Mouse (Mus musculus) CH12.LX (cell line): ENCODE results near the gene Lrrc4. TPM values are rescaled to one million over a fixed set of nuclear protein-coding genes. Genes with fewer than 3 reads are reported as not detected.

ENCODE experiments used
- DNase-seq: peaks from one replicate; pipeline ENCODE4 v3.0.0-alpha.2; 2013; ENCODE audit errors: extremely low read depth
- H3K27ac ChIP-seq: 2 replicates; pipeline ENCODE4 v1.5.1; 2012; ENCODE audit warnings: low read depth, mild to moderate bottlenecking, control low read depth, moderate library complexity; ENCODE audit not compliant: insufficient read depth
- H3K27me3 ChIP-seq: replicated peaks from 2 replicates; pipeline ENCODE3; 2012; ENCODE audit warnings: inconsistent platforms
- H3K36me3 ChIP-seq, 2 experiments: replicated peaks in 1 of 2; 2 replicates each; pipeline versions ENCODE3 to v1.6.1; 2012; ENCODE audit warnings: inconsistent platforms in 1 of 2, low read length in 1 of 2, mild to moderate bottlenecking in 1 of 2, mixed read lengths in 1 of 2, moderate library complexity in 1 of 2; ENCODE audit not compliant: control insufficient read depth in 1 of 2, insufficient read depth in 1 of 2
- H3K4me1 ChIP-seq, 2 experiments: 2 replicates each; pipeline ENCODE4 v1.6.1; 2012; ENCODE audit warnings: inconsistent platforms in 1 of 2, moderate library complexity in 1 of 2; ENCODE audit not compliant: insufficient read depth in 2 of 2, control insufficient read depth in 1 of 2
- H3K4me2 ChIP-seq: 2 replicates; pipeline ENCODE4 v1.6.1; 2012; ENCODE audit warnings: low read depth, mild to moderate bottlenecking, control low read depth; ENCODE audit not compliant: poor library complexity, insufficient read depth, severe bottlenecking
- H3K4me3 ChIP-seq, 3 experiments: fragments of 150-350 bp in 1 of 3; sonication (generic) in 1 of 3; replicated peaks in 1 of 3; 2 replicates each; pipeline versions ENCODE3 to v1.5.1; 2011 to 2012; ENCODE audit warnings: low read depth in 2 of 3, low read length in 2 of 3, mild to moderate bottlenecking in 2 of 3, moderate library complexity in 2 of 3, control low read depth in 1 of 3, improper control_type of control experiment in 1 of 3, inconsistent platforms in 1 of 3, mixed read lengths in 1 of 3; ENCODE audit not compliant: poor library complexity in 1 of 3
- H3K79me2 ChIP-seq: replicated peaks from 2 replicates; pipeline ENCODE4 v1.6.1; 2012; ENCODE audit warnings: mild to moderate bottlenecking, moderate library complexity; ENCODE audit not compliant: control insufficient read depth, poor library complexity, insufficient read depth, severe bottlenecking; ENCODE audit errors: extremely low read depth
- H3K9ac ChIP-seq: 2 replicates; pipeline ENCODE4 v1.6.1; 2012; ENCODE audit warnings: low read depth, mild to moderate bottlenecking, control low read depth, moderate library complexity; ENCODE audit not compliant: insufficient read depth
- H3K9me3 ChIP-seq: replicated peaks from 2 replicates; pipeline ENCODE3; 2012; ENCODE audit warnings: low read length, inconsistent platforms, mixed read lengths
- BHLHE40 ChIP-seq: IDR thresholded peaks from 2 replicates; pipeline ENCODE4 v1.6.1; 2011; ENCODE audit warnings: mild to moderate bottlenecking, low read depth, low read length, improper control_type of control experiment
- CHD1 ChIP-seq: IDR thresholded peaks from 2 replicates; pipeline ENCODE4 v1.6.1; 2012; ENCODE audit warnings: low read depth, low read length, improper control_type of control experiment, inconsistent platforms
- CHD2 ChIP-seq: IDR thresholded peaks from 2 replicates; pipeline ENCODE4 v1.6.1; 2011; ENCODE audit warnings: low read length, improper control_type of control experiment
- CTCF ChIP-seq, 2 experiments: IDR thresholded peaks in 1 of 2; conservative IDR thresholded peaks in 1 of 2; 2 replicates each; pipeline ENCODE4 v1.5.1; 2011 to 2012; ENCODE audit warnings: low read depth in 2 of 2, low read length in 2 of 2, improper control_type of control experiment in 1 of 2, inconsistent platforms in 1 of 2, mild to moderate bottlenecking in 1 of 2, moderate library complexity in 1 of 2
- E2F4 ChIP-seq: IDR thresholded peaks from 2 replicates; pipeline ENCODE4 v1.6.1; 2011; ENCODE audit warnings: low read depth, low read length, improper control_type of control experiment; ENCODE audit not compliant: insufficient replicate concordance
- ELF1 ChIP-seq: IDR thresholded peaks from 2 replicates; pipeline ENCODE4 v1.6.1; 2014; ENCODE audit warnings: low read depth, mild to moderate bottlenecking, inconsistent platforms, low read length, improper control_type of control experiment
- GABPA ChIP-seq: IDR thresholded peaks from 2 replicates; pipeline ENCODE4 v1.6.1; 2012; ENCODE audit warnings: low read depth, low read length, improper control_type of control experiment, inconsistent platforms; ENCODE audit not compliant: insufficient replicate concordance
- HCFC1 ChIP-seq: IDR thresholded peaks from 2 replicates; pipeline ENCODE4 v1.6.1; 2012; ENCODE audit warnings: low read depth, mild to moderate bottlenecking, inconsistent platforms, low read length, improper control_type of control experiment
- JUN ChIP-seq: IDR thresholded peaks from 2 replicates; pipeline ENCODE4 v1.6.1; 2011; ENCODE audit warnings: low read depth, mild to moderate bottlenecking, low read length, improper control_type of control experiment, moderate library complexity; ENCODE audit not compliant: insufficient read depth
- KAT2A ChIP-seq: IDR thresholded peaks from 2 replicates; pipeline ENCODE4 v1.6.1; 2012; ENCODE audit warnings: low read length, improper control_type of control experiment, inconsistent platforms; ENCODE audit not compliant: insufficient replicate concordance
- MAZ ChIP-seq: IDR thresholded peaks from 2 replicates; pipeline ENCODE4 v1.6.1; 2012; ENCODE audit warnings: low read depth, mild to moderate bottlenecking, inconsistent platforms, low read length, improper control_type of control experiment, moderate library complexity
- MEF2A ChIP-seq: IDR thresholded peaks from 2 replicates; pipeline ENCODE4 v1.6.1; 2014; ENCODE audit warnings: low read depth, mild to moderate bottlenecking, inconsistent platforms, low read length, improper control_type of control experiment, borderline replicate concordance
- MXI1 ChIP-seq: IDR thresholded peaks from 2 replicates; pipeline ENCODE4 v1.6.1; 2011; ENCODE audit warnings: mild to moderate bottlenecking, low read depth, low read length, improper control_type of control experiment
- POLR2AphosphoS2 ChIP-seq: IDR thresholded peaks from 2 replicates; pipeline ENCODE4 v1.6.1; 2011; ENCODE audit warnings: low read depth, low read length, improper control_type of control experiment
- RAD21 ChIP-seq: IDR thresholded peaks from 2 replicates; pipeline ENCODE4 v1.6.1; 2011; ENCODE audit warnings: low read depth, mild to moderate bottlenecking, low read length, improper control_type of control experiment, moderate library complexity
- RCOR1 ChIP-seq: conservative IDR thresholded peaks from 2 replicates; pipeline ENCODE4 v1.6.1; 2012; ENCODE audit warnings: low read depth, mild to moderate bottlenecking, inconsistent platforms, low read length, improper control_type of control experiment
- TBP ChIP-seq: conservative IDR thresholded peaks from 2 replicates; pipeline ENCODE4 v1.6.1; 2011; ENCODE audit warnings: low read depth, low read length, improper control_type of control experiment
- UBTF ChIP-seq: IDR thresholded peaks from 2 replicates; pipeline ENCODE4 v1.6.1; 2012; ENCODE audit warnings: low read depth, mild to moderate bottlenecking, inconsistent platforms, low read length, improper control_type of control experiment, moderate library complexity
- ZC3H11A ChIP-seq: IDR thresholded peaks from 2 replicates; pipeline ENCODE4 v1.6.1; 2012; ENCODE audit warnings: low read depth, mild to moderate bottlenecking, inconsistent platforms, low read length, improper control_type of control experiment
- ZKSCAN1 ChIP-seq: IDR thresholded peaks from 2 replicates; pipeline ENCODE4 v1.6.1; 2012; ENCODE audit warnings: low read depth, inconsistent platforms, low read length, improper control_type of control experiment, borderline replicate concordance
- dilution Hi-C: fragments of 300-500 bp; cut with MboI; formaldehyde crosslinking; loops from 2 replicates; pipeline ENCODE4 v1.14.3; 2020; ENCODE audit warnings: low sequenced_read_pairs; ENCODE audit not compliant: extremely low pct_unique_long_range_greater_than_20kb, extremely low pct_ligation_motif_present
- in situ Hi-C: fragments of 300-500 bp; cut with MboI; formaldehyde crosslinking; loops from 3 replicates; pipeline ENCODE4 v1.14.3; 2019; ENCODE audit warnings: low sequenced_read_pairs, low pct_ligation_motif_present, low pct_unique_long_range_greater_than_20kb, mixed read lengths
- polyA plus RNA-seq: library from polyadenylated mRNA; unstranded; fragments of >175 nt; gene quantifications from 2 replicates; pipeline ENCODE4 v1.2.1, GENCODE M21; 2012; ENCODE audit warnings: low read depth; ENCODE audit not compliant: insufficient read length
- total RNA-seq, 2 experiments: library from RNA; depleted of rRNA; stranded (reverse); fragments of 300-350 nt in 1 of 2; fragments of >200 nt in 1 of 2; gene quantifications; 2 replicates each; pipeline ENCODE4 v1.2.3; 2012 to 2014

Lrrc4 gene
- total and polyA plus RNA-seq, 3 experiments, result 0.09 to 0.55 TPM; not detected in 1

GRCm38 (mm10) chr6:28685052-28685451, 146.5 kb downstream of the Lrrc4 start:
- DNase-seq, result no peak
- H3K27me3 ChIP-seq, result no peaks in the 10 kb centered on the region
- H3K9ac ChIP-seq, result no peak overlapping the region
- H3K4me3 ChIP-seq, result no peak overlapping the region
- peaks cover 1% of the 10 kb centered on the region for H3K79me2 ChIP-seq
- no peak overlapping the region for H3K27ac ChIP-seq
- no peak overlapping the region for H3K4me2 ChIP-seq
- no peak for TF ChIP-seq CTCF (conservative IDR thresholded peaks at IDR 0.05 in 1 of 2, IDR thresholded peaks at IDR 0.05 in 1 of 2; ENCODE audit: low read depth in 2 of 2, low read length in 2 of 2)
- no peak for TF ChIP-seq RCOR1
- TF ChIP-seq RAD21, result no peak
- no peak for TF ChIP-seq MAZ
- TF ChIP-seq MXI1, result no peak
- no peak for TF ChIP-seq JUN
- TF ChIP-seq MEF2A, result no peak
- TF ChIP-seq ZC3H11A, result no peak
- no peak for TF ChIP-seq POLR2AphosphoS2
- TF ChIP-seq E2F4, result no peak
- TF ChIP-seq HCFC1, result no peak
- TF ChIP-seq KAT2A, result no peak
- no peak for TF ChIP-seq ELF1
- TF ChIP-seq CHD2, result no peak
- no peak for TF ChIP-seq CHD1
- in situ Hi-C loops, result no loop called here
- H3K9me3 ChIP-seq, result no peaks in the 10 kb centered on the region
- no peaks in the 10 kb centered on the region for H3K4me1 ChIP-seq
- H3K36me3 ChIP-seq, result peaks cover 14 to 73% of the 10 kb centered on the region in 2 experiments
- dilution Hi-C loops, result no loop called here

GRCm38 (mm10) chr6:28681521-28682457, 149.8 kb downstream of the Lrrc4 start:
- Histone ChIP-seq H3K27me3 (no peaks in the 10 kb centered on the region), H3K4me3 (no peak overlapping the region), H3K4me2 (no peak overlapping the region), H3K4me1 (no peaks in the 10 kb centered on the region), H3K27ac (no peak overlapping the region), H3K79me2 (peaks cover 3% of the 10 kb centered on the region), H3K36me3 (peaks cover 13 to 69% of the 10 kb centered on the region in 2 experiments), H3K9me3 (no peaks in the 10 kb centered on the region), H3K9ac (no peak overlapping the region)
- DNase-seq, result no peak
- dilution Hi-C loops (no loop called here), in situ Hi-C loops (no loop called here)
- TF ChIP-seq UBTF, result no peak
- no peak for TF ChIP-seq TBP
- TF ChIP-seq BHLHE40, result no peak
- no peak for TF ChIP-seq MEF2A
- no peak for TF ChIP-seq GABPA
- TF ChIP-seq ZKSCAN1, result no peak
- TF ChIP-seq E2F4, result no peak
